Mouse (Mus musculus): ENCODE data around the gene Npm1.

- no peak for TF ChIP-seq POLR2A (IDR thresholded peaks at IDR 0.05; ENCODE audit: insufficient read depth, low read depth, low read length)
- no peak for TF ChIP-seq CTCF (IDR thresholded peaks at IDR 0.05)
Measured at GRCm38 (mm10) chr11:33162211-33162997, 602 bp downstream of the Npm1 start.

All from heart, adult 2 months (tissue).